Mouse (Mus musculus): ENCODE measurements at regions not wholly inside any gene's neighbourhood (a gene's known extent, or its start where the extent isn't known, plus 50 kb on each side); places are given as distances from the start of the nearest gene placed in this dataset.
"Not testable (repeated sequence)": the region's sequence is repeated elsewhere in the genome, so short reads cannot be mapped to it uniquely, and the experiment has no call there.

- peaks cover 11% of the 10 kb centered on the region; the same call in 1 of the 2 replicates for H3K9me3 ChIP-seq (ENCODE audit: low read length)
- H3K4me1 ChIP-seq (replicated peaks; ENCODE audit: low read depth, low read length): peaks cover 8% of the 10 kb centered on the region
- H3K4me3 ChIP-seq (replicated peaks; ENCODE audit: low read length): no peak overlapping the region
- peaks cover 10% of the 10 kb centered on the region for H3K36me3 ChIP-seq (ENCODE audit: insufficient read depth, low read length)
- no peaks in the 10 kb centered on the region for H3K27me3 ChIP-seq (ENCODE audit: insufficient read depth, low read length)
- TF ChIP-seq POU5F1 (IDR thresholded peaks at IDR 0.05; ENCODE audit: borderline replicate concordance, low read length) (no peak), CTCF (conservative IDR thresholded peaks at IDR 0.05; ENCODE audit: low read length) (no peak), NANOG (IDR thresholded peaks at IDR 0.05; ENCODE audit: borderline replicate concordance, low read length) (no peak)
These were observed 104.3 kb downstream of the Fam43a start for GRCm38 (mm10) chr16:30703831-30704230.

DNA sequence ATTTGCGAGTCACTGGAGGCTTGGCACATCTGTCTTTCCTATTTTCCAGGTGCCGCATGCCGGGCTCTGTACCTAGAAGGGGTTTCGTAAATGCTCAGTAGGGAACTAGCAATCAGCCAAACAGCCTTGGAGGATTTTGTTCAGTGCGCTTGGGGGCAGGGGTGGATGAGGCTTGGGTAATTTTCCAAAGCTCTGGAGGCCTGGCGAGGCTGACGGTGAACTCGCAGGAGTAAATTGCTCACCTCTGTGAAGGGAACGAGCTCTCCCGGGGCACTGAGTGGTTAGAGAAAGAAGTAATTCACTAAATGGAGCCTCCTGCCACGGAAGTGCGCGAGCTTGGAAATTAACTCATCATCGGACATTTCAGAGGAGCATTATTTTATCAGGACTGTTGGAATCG lies 110.0 kb downstream of the Fam43a start:
- TF ChIP-seq NANOG (IDR thresholded peaks at IDR 0.05; ENCODE audit: borderline replicate concordance, low read length) (no peak), CTCF (conservative IDR thresholded peaks at IDR 0.05; ENCODE audit: low read length) (no peak), POU5F1 (IDR thresholded peaks at IDR 0.05; ENCODE audit: borderline replicate concordance, low read length) (no peak)
- Histone ChIP-seq H3K4me1 (replicated peaks; ENCODE audit: low read depth, low read length) (peaks cover 34% of the 10 kb centered on the region), H3K27me3 (ENCODE audit: insufficient read depth, low read length) (no peaks in the 10 kb centered on the region), H3K36me3 (ENCODE audit: insufficient read depth, low read length) (no peaks in the 10 kb centered on the region), H3K4me3 (replicated peaks; ENCODE audit: low read length) (no peak overlapping the region), H3K9me3 (ENCODE audit: low read length) (peaks cover 11% of the 10 kb centered on the region; the same call in 1 of the 2 replicates)

DNA sequence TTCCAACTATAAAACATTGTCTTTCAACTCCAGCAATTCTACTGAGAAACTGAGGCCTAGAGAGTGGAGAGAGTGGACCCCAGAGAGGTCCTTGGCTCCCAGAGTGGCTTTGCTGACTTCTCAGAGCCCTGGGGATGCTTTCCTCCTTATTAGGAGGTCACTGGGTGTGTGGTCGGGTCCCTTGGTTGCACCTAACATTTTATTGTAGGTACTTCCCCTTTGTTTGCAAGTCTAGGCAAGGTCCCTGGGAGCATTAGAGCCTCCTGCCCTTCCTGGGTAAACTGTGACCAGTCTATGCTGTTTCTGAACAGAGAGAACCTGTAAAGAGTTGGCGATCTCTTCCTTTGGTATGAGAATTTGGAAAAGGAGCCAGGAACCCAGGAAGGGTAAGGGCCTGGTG lies 110.5 kb downstream of the Fam43a start:
- TF ChIP-seq POU5F1 (IDR thresholded peaks at IDR 0.05; ENCODE audit: borderline replicate concordance, low read length): no peak
- TF ChIP-seq CTCF (conservative IDR thresholded peaks at IDR 0.05; ENCODE audit: low read length): no peak
- TF ChIP-seq NANOG (IDR thresholded peaks at IDR 0.05; ENCODE audit: borderline replicate concordance, low read length): no peak

GRCm38 (mm10) chr16:30712570-30712969 lies 113.0 kb downstream of the Fam43a start:
- H3K36me3 ChIP-seq (ENCODE audit: insufficient read depth, low read length): no peaks in the 10 kb centered on the region
- H3K4me3 ChIP-seq (replicated peaks; ENCODE audit: low read length): peak overlapping the region; percentile 54
- H3K9me3 ChIP-seq (ENCODE audit: low read length): peaks cover 15% of the 10 kb centered on the region
- TF ChIP-seq NANOG (IDR thresholded peaks at IDR 0.05; ENCODE audit: borderline replicate concordance, low read length): no peak
- TF ChIP-seq POU5F1 (IDR thresholded peaks at IDR 0.05; ENCODE audit: borderline replicate concordance, low read length): no peak
- TF ChIP-seq CTCF (conservative IDR thresholded peaks at IDR 0.05; ENCODE audit: low read length): no peak
- no peaks in the 10 kb centered on the region for H3K27me3 ChIP-seq (ENCODE audit: insufficient read depth, low read length)
- peaks cover 39% of the 10 kb centered on the region for H3K4me1 ChIP-seq (replicated peaks; ENCODE audit: low read depth, low read length)

More for the DNA sequence above, 110.5 kb downstream of the Fam43a start:
- Histone ChIP-seq H3K27me3 (ENCODE audit: insufficient read depth, low read length) (no peaks in the 10 kb centered on the region), H3K36me3 (ENCODE audit: insufficient read depth, low read length) (no peaks in the 10 kb centered on the region), H3K4me1 (replicated peaks; ENCODE audit: low read depth, low read length) (peaks cover 39% of the 10 kb centered on the region), H3K9me3 (ENCODE audit: low read length) (peaks cover 11% of the 10 kb centered on the region; the same call in 1 of the 2 replicates), H3K4me3 (replicated peaks; ENCODE audit: low read length) (no peak overlapping the region)

- not testable (repeated sequence) for H3K9me3 ChIP-seq (ENCODE audit: low read length); H3K27me3 ChIP-seq (ENCODE audit: insufficient read depth, low read length)
- peaks cover 17% of the 10 kb centered on the region for H3K4me1 ChIP-seq (replicated peaks; ENCODE audit: low read depth, low read length)
These were observed 118.1 kb downstream of the Fam43a start for GRCm38 (mm10) chr16:30717577-30717976.

GRCm38 (mm10) chr16:30720791-30721190 lies 121.3 kb downstream of the Fam43a start:
- Histone ChIP-seq H3K36me3 (ENCODE audit: insufficient read depth, low read length) (no peaks in the 10 kb centered on the region), H3K4me1 (replicated peaks; ENCODE audit: low read depth, low read length) (peaks cover 5% of the 10 kb centered on the region; the same call in 1 of the 2 replicates), H3K27me3 (ENCODE audit: insufficient read depth, low read length) (no peaks in the 10 kb centered on the region), H3K4me3 (replicated peaks; ENCODE audit: low read length) (no peak overlapping the region), H3K9me3 (ENCODE audit: low read length) (peaks cover 8% of the 10 kb centered on the region)
- TF ChIP-seq NANOG (IDR thresholded peaks at IDR 0.05; ENCODE audit: borderline replicate concordance, low read length) (no peak), CTCF (conservative IDR thresholded peaks at IDR 0.05; ENCODE audit: low read length) (no peak), POU5F1 (IDR thresholded peaks at IDR 0.05; ENCODE audit: borderline replicate concordance, low read length) (no peak)

More at GRCm38 (mm10) chr16:30717577-30717976, 118.1 kb downstream of the Fam43a start:
- not testable (repeated sequence) for H3K36me3 ChIP-seq (ENCODE audit: insufficient read depth, low read length); H3K4me3 ChIP-seq (replicated peaks; ENCODE audit: low read length)

DNA sequence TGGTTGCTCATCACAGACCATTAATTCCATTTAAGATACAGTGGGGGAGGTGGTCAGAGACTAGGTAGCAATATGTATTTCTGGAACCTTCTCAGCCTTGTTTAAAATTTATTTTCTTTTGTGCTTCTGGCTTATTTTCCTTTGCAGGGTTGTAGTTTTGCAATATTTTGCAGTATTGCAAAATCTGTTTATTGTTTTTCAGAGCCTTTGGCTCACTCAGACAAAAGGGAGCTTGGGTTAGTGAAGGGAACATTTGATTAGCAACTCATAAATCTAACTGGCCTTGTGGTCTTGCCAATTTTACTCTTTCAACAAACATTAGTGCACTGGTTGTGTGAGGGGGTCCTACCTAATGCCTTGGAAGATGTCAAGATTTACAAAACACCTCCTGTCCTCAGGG lies 121.7 kb downstream of the Fam43a start:
- peaks cover 8% of the 10 kb centered on the region for H3K9me3 ChIP-seq (ENCODE audit: low read length)
- H3K36me3 ChIP-seq (ENCODE audit: insufficient read depth, low read length): no peaks in the 10 kb centered on the region
- H3K4me1 ChIP-seq (replicated peaks; ENCODE audit: low read depth, low read length): peaks cover 5% of the 10 kb centered on the region; the same call in 1 of the 2 replicates
- TF ChIP-seq CTCF (conservative IDR thresholded peaks at IDR 0.05; ENCODE audit: low read length) (no peak), NANOG (IDR thresholded peaks at IDR 0.05; ENCODE audit: borderline replicate concordance, low read length) (no peak), POU5F1 (IDR thresholded peaks at IDR 0.05; ENCODE audit: borderline replicate concordance, low read length) (no peak)
- H3K4me3 ChIP-seq (replicated peaks; ENCODE audit: low read length): no peak overlapping the region
- no peaks in the 10 kb centered on the region for H3K27me3 ChIP-seq (ENCODE audit: insufficient read depth, low read length)

GRCm38 (mm10) chr16:30722372-30722771 lies 122.8 kb downstream of the Fam43a start:
- Histone ChIP-seq H3K36me3 (ENCODE audit: insufficient read depth, low read length) (no peaks in the 10 kb centered on the region), H3K9me3 (ENCODE audit: low read length) (0 out of 2 replicates have a peak, but pooled peaks cover 2% of the 10 kb centered on the region), H3K4me1 (replicated peaks; ENCODE audit: low read depth, low read length) (peaks cover 5% of the 10 kb centered on the region; the same call in 1 of the 2 replicates), H3K4me3 (replicated peaks; ENCODE audit: low read length) (no peak overlapping the region), H3K27me3 (ENCODE audit: insufficient read depth, low read length) (no peaks in the 10 kb centered on the region)
- no peak for TF ChIP-seq POU5F1 (IDR thresholded peaks at IDR 0.05; ENCODE audit: borderline replicate concordance, low read length)
- TF ChIP-seq NANOG (IDR thresholded peaks at IDR 0.05; ENCODE audit: borderline replicate concordance, low read length): no peak
- TF ChIP-seq CTCF (conservative IDR thresholded peaks at IDR 0.05; ENCODE audit: low read length): no peak

GRCm38 (mm10) chr16:30724591-30724990 lies 125.1 kb downstream of the Fam43a start:
- H3K36me3 ChIP-seq (ENCODE audit: insufficient read depth, low read length): no peaks in the 10 kb centered on the region
- no peak overlapping the region for H3K4me3 ChIP-seq (replicated peaks; ENCODE audit: low read length)
- TF ChIP-seq NANOG (IDR thresholded peaks at IDR 0.05; ENCODE audit: borderline replicate concordance, low read length) (no peak), CTCF (conservative IDR thresholded peaks at IDR 0.05; ENCODE audit: low read length) (no peak), POU5F1 (IDR thresholded peaks at IDR 0.05; ENCODE audit: borderline replicate concordance, low read length) (no peak)

More at GRCm38 (mm10) chr16:30724591-30724990, 125.1 kb downstream of the Fam43a start:
- H3K4me1 ChIP-seq (replicated peaks; ENCODE audit: low read depth, low read length): peaks cover 5% of the 10 kb centered on the region; the same call in 1 of the 2 replicates
- H3K9me3 ChIP-seq (ENCODE audit: low read length): no peaks in the 10 kb centered on the region
- no peaks in the 10 kb centered on the region for H3K27me3 ChIP-seq (ENCODE audit: insufficient read depth, low read length)
